Mouse (Mus musculus) neural tube, embryonic 15.5 days (tissue): Measurements from ENCODE around the gene Spon1. TPM values are rescaled to one million over a fixed set of nuclear protein-coding genes. Genes with fewer than 3 reads are reported as not detected.

Experiments
- ATAC-seq: fragments of 200-750 bp; cut with Nextera tagmentation; 2 replicates; pipeline ENCODE4 v1.8.0; 2017; ENCODE audit warnings: mild to moderate bottlenecking, moderate TSS enrichment, moderate library complexity; ENCODE audit not compliant: low FRiP score
- H3K27ac ChIP-seq: fragments of 300-500 bp; sonication (generic); replicated peaks from 2 replicates; pipeline ENCODE4 v1.5.1; 2015; ENCODE audit warnings: mild to moderate bottlenecking, inconsistent platforms
- H3K27me3 ChIP-seq: fragments of 300-500 bp; sonication (generic); replicated peaks from 2 replicates; pipeline ENCODE4 v1.6.1; 2015; ENCODE audit warnings: inconsistent platforms
- H3K36me3 ChIP-seq: fragments of 300-500 bp; sonication (generic); 2 replicates; pipeline ENCODE4 v1.6.1; 2015; ENCODE audit warnings: inconsistent platforms
- H3K4me1 ChIP-seq: fragments of 300-500 bp; sonication (generic); 2 replicates; pipeline ENCODE4 v1.6.1; 2015; ENCODE audit warnings: inconsistent platforms
- H3K4me2 ChIP-seq: fragments of 300-500 bp; sonication (generic); 2 replicates; pipeline ENCODE4 v1.6.1; 2015; ENCODE audit warnings: inconsistent platforms, mild to moderate bottlenecking, moderate library complexity
- H3K4me3 ChIP-seq: fragments of 300-500 bp; sonication (generic); replicated peaks from 2 replicates; pipeline ENCODE4 v1.5.1; 2015; ENCODE audit warnings: mild to moderate bottlenecking, inconsistent platforms
- H3K9ac ChIP-seq: fragments of 300-500 bp; sonication (generic); replicated peaks from 2 replicates; pipeline ENCODE4 v1.6.1; 2015; ENCODE audit warnings: mild to moderate bottlenecking, inconsistent platforms
- H3K9me3 ChIP-seq: fragments of 300-500 bp; sonication (generic); replicated peaks from 2 replicates; pipeline ENCODE4 v1.6.1; 2016; ENCODE audit warnings: inconsistent platforms
- WGBS: fragments of 180-500 bp; shearing (Covaris S2); methylation state at CpG from one replicate; pipeline ENCODE4 v1.1.7; 2015; ENCODE audit warnings: mixed read lengths; 5-methylcytosine and 5-hydroxymethylcytosine counted together
- polyA plus RNA-seq: library from polyadenylated mRNA; unstranded; fragments of >200 nt; fragmentation: Nextera tagmentation; extraction: Ambion mirVana; gene quantifications from 2 replicates; pipeline ENCODE4 v1.2.1, GENCODE M21; 2015

Gene Spon1
- polyA plus RNA-seq, 1 experiment from 2014 or later, result 75.3 TPM

GRCm38 (mm10) chr7:113759212-113759611, 6.6 kb upstream of the Spon1 start:
- no peak overlapping the region for H3K4me3 ChIP-seq
- no peak overlapping the region for H3K27ac ChIP-seq
- H3K4me2 ChIP-seq, result no peak overlapping the region
- no peaks in the 10 kb centered on the region for H3K4me1 ChIP-seq
- 12% methylated on average over 1 of the region's 1 CpGs for WGBS
- peak; percentile 59 for ATAC-seq
- H3K9me3 ChIP-seq, result no peaks in the 10 kb centered on the region
- no peaks in the 10 kb centered on the region for H3K27me3 ChIP-seq
- H3K9ac ChIP-seq, result no peak overlapping the region
- 0 out of 2 replicates have a peak, but pooled peaks cover 2% of the 10 kb centered on the region for H3K36me3 ChIP-seq

GRCm38 (mm10) chr7:113765133-113765532, 665 bp upstream of the Spon1 start:
- peaks cover 29% of the 10 kb centered on the region for H3K27me3 ChIP-seq
- H3K27ac ChIP-seq, result no peak overlapping the region
- WGBS, result 81% methylated on average over 5 of the region's 5 CpGs
- peak overlapping the region; percentile 99; the same call in 1 of the 2 replicates for H3K4me2 ChIP-seq
- peaks cover 33% of the 10 kb centered on the region for H3K4me1 ChIP-seq
- H3K36me3 ChIP-seq, result 0 out of 2 replicates have a peak, but pooled peaks cover 2% of the 10 kb centered on the region
- H3K9ac ChIP-seq, result no peak overlapping the region
- peak overlapping the region; percentile 62; the same call in 1 of the 2 replicates for H3K4me3 ChIP-seq
- H3K9me3 ChIP-seq, result no peaks in the 10 kb centered on the region
- ATAC-seq, result no peak

GRCm38 (mm10) chr7:113766498-113766941, 722 bp downstream of the Spon1 start:
- Histone ChIP-seq H3K4me2 (peak overlapping the region; percentile 99), H3K4me1 (peaks cover 33% of the 10 kb centered on the region), H3K27ac (peak overlapping the region; percentile 74), H3K4me3 (peak overlapping the region; percentile 62), H3K9me3 (no peaks in the 10 kb centered on the region), H3K9ac (peak overlapping the region; percentile 69), H3K36me3 (0 out of 2 replicates have a peak, but pooled peaks cover 2% of the 10 kb centered on the region), H3K27me3 (peaks cover 31% of the 10 kb centered on the region)
- WGBS, result 0% methylated on average over 27 of the region's 27 CpGs
- ATAC-seq, result peak; percentile 60

GRCm38 (mm10) chr7:113767546-113767945, 1.7 kb downstream of the Spon1 start:
- 0 out of 2 replicates have a peak, but pooled peaks cover 2% of the 10 kb centered on the region for H3K36me3 ChIP-seq
- peaks cover 31% of the 10 kb centered on the region for H3K27me3 ChIP-seq
- H3K4me2 ChIP-seq, result peak overlapping the region; percentile 99
- ATAC-seq, result no peak
- H3K4me3 ChIP-seq, result peak overlapping the region; percentile 62
- peaks cover 33% of the 10 kb centered on the region for H3K4me1 ChIP-seq
- peak overlapping the region; percentile 54 for H3K27ac ChIP-seq
- H3K9me3 ChIP-seq, result no peaks in the 10 kb centered on the region
- WGBS, result 18% methylated on average over 6 of the region's 6 CpGs
- H3K9ac ChIP-seq, result no peak overlapping the region

- no peak overlapping the region for H3K9ac ChIP-seq
- peaks cover 35% of the 10 kb centered on the region for H3K4me1 ChIP-seq
- 61% methylated on average over 6 of the region's 6 CpGs for WGBS
- H3K4me2 ChIP-seq, result peak overlapping the region; percentile 99
- H3K4me3 ChIP-seq, result peak overlapping the region; percentile 62
- peak overlapping the region; percentile 54 for H3K27ac ChIP-seq
- H3K9me3 ChIP-seq, result no peaks in the 10 kb centered on the region
- H3K27me3 ChIP-seq, result peaks cover 33% of the 10 kb centered on the region
- no peaks in the 10 kb centered on the region for H3K36me3 ChIP-seq
- no peak for ATAC-seq
These were observed 2.6 kb downstream of the Spon1 start for GRCm38 (mm10) chr7:113768174-113768935.

GRCm38 (mm10) chr7:113769281-113769680, 3.5 kb downstream of the Spon1 start:
- Histone ChIP-seq H3K27ac (peak overlapping the region; percentile 54), H3K9me3 (no peaks in the 10 kb centered on the region), H3K4me3 (no peak overlapping the region; the same call in 1 of the 2 replicates), H3K9ac (no peak overlapping the region), H3K4me2 (peak overlapping the region; percentile 99), H3K36me3 (no peaks in the 10 kb centered on the region), H3K27me3 (peaks cover 35% of the 10 kb centered on the region), H3K4me1 (peaks cover 39% of the 10 kb centered on the region)
- ATAC-seq, result no peak
- 10% methylated on average over 6 of the region's 6 CpGs for WGBS

GRCm38 (mm10) chr7:113772135-113772534, 6.3 kb downstream of the Spon1 start:
- no peak overlapping the region for H3K9ac ChIP-seq
- H3K27me3 ChIP-seq, result peaks cover 20% of the 10 kb centered on the region
- no peak overlapping the region for H3K27ac ChIP-seq
- peaks cover 18% of the 10 kb centered on the region for H3K4me1 ChIP-seq
- no peaks in the 10 kb centered on the region for H3K36me3 ChIP-seq
- ATAC-seq, result no peak
- H3K9me3 ChIP-seq, result no peaks in the 10 kb centered on the region
- WGBS, result 87% methylated on average over 2 of the region's 2 CpGs
- H3K4me3 ChIP-seq, result no peak overlapping the region
- no peak overlapping the region for H3K4me2 ChIP-seq

- WGBS, result 56% methylated on average over 8 of the region's 8 CpGs
These were observed 7.6 kb downstream of the Spon1 start for GRCm38 (mm10) chr7:113773436-113773835.

GRCm38 (mm10) chr7:113774039-113774438, 8.2 kb downstream of the Spon1 start:
- 0 out of 2 replicates have a peak, but pooled peaks have one; percentile 45 for ATAC-seq
- H3K9ac ChIP-seq, result no peak overlapping the region
- no peak overlapping the region for H3K27ac ChIP-seq
- WGBS, result 11% methylated on average over 7 of the region's 7 CpGs
- peaks cover 19% of the 10 kb centered on the region for H3K4me1 ChIP-seq
- no peak overlapping the region for H3K4me2 ChIP-seq
- no peaks in the 10 kb centered on the region for H3K36me3 ChIP-seq
- 0 out of 2 replicates have a peak, but pooled peaks cover 9% of the 10 kb centered on the region for H3K27me3 ChIP-seq
- H3K4me3 ChIP-seq, result no peak overlapping the region
- H3K9me3 ChIP-seq, result no peaks in the 10 kb centered on the region

More at GRCm38 (mm10) chr7:113773436-113773835, 7.6 kb downstream of the Spon1 start:
- Histone ChIP-seq H3K9me3 (no peaks in the 10 kb centered on the region), H3K4me1 (peaks cover 21% of the 10 kb centered on the region), H3K36me3 (no peaks in the 10 kb centered on the region), H3K4me3 (no peak overlapping the region), H3K27me3 (peaks cover 9% of the 10 kb centered on the region; the same call in 1 of the 2 replicates), H3K27ac (no peak overlapping the region), H3K4me2 (no peak overlapping the region), H3K9ac (no peak overlapping the region)
- ATAC-seq, result no peak

- H3K4me2 ChIP-seq, result no peak overlapping the region
- 74% methylated on average over 3 of the region's 3 CpGs for WGBS
- H3K36me3 ChIP-seq, result no peaks in the 10 kb centered on the region
- H3K9ac ChIP-seq, result no peak overlapping the region
- no peak for ATAC-seq
- H3K4me3 ChIP-seq, result no peak overlapping the region
- H3K27ac ChIP-seq, result no peak overlapping the region
- H3K4me1 ChIP-seq, result peaks cover 11% of the 10 kb centered on the region; the same call in 1 of the 2 replicates
- H3K9me3 ChIP-seq, result no peaks in the 10 kb centered on the region
- H3K27me3 ChIP-seq, result 0 out of 2 replicates have a peak, but pooled peaks cover 9% of the 10 kb centered on the region
These were observed 9.1 kb downstream of the Spon1 start for GRCm38 (mm10) chr7:113774906-113775305.

- no peak for ATAC-seq
- Histone ChIP-seq H3K4me1 (peaks cover 10% of the 10 kb centered on the region; the same call in 1 of the 2 replicates), H3K27me3 (0 out of 2 replicates have a peak, but pooled peaks cover under 1% of the 10 kb centered on the region), H3K4me2 (no peak overlapping the region), H3K27ac (no peak overlapping the region), H3K9ac (no peak overlapping the region), H3K9me3 (no peaks in the 10 kb centered on the region), H3K4me3 (no peak overlapping the region), H3K36me3 (no peaks in the 10 kb centered on the region)
- 89% methylated on average over 6 of the region's 6 CpGs for WGBS
These were observed 12.7 kb downstream of the Spon1 start for GRCm38 (mm10) chr7:113778546-113778945.

- Histone ChIP-seq H3K4me1 (peaks cover 8% of the 10 kb centered on the region; the same call in 1 of the 2 replicates), H3K36me3 (no peaks in the 10 kb centered on the region), H3K27me3 (no peaks in the 10 kb centered on the region), H3K9me3 (no peaks in the 10 kb centered on the region), H3K9ac (no peak overlapping the region), H3K4me3 (no peak overlapping the region), H3K4me2 (no peak overlapping the region), H3K27ac (no peak overlapping the region)
- no peak for ATAC-seq
- WGBS, result 92% methylated on average over 5 of the region's 5 CpGs
These were observed 14.5 kb downstream of the Spon1 start for GRCm38 (mm10) chr7:113780286-113780685.
